8 mouse cellular contexts compared by ENCODE assay signal in genomic region chr6:124996551-124997501, GRCm38 (mm10). TPM values are rescaled to one million over a fixed set of nuclear protein-coding genes. Genes with fewer than 3 reads are reported as not detected.
DNase-seq lines count a peak whose midpoint lies in the region; ATAC-seq and TF ChIP-seq lines count a peak whose summit lies in the region.

Gene Pianp (plus strand): TSS chr6:124996694.

- DNase-seq in cerebellum, adult 11 months: peak; percentile 83
- peak; percentile 12 for DNase-seq in heart, postnatal 25 days (ENCODE audit: low spot score)
- DNase-seq in layer of hippocampus, adult 18-20 months (ENCODE audit: low spot score in 2 of 2): peak in 1 of 2 experiments; percentile 82
- peak; percentile 68 for DNase-seq in lung, adult 18-20 months
- DNase-seq in telencephalon, adult 2 months (ENCODE audit: low read depth, low spot score): peak; percentile 74

- H3K27ac ChIP-seq in forebrain, embryonic 16.5 days (ENCODE audit: low read length): peak within 1 kb of the TSS; percentile 72
- H3K27ac ChIP-seq in neural tube, embryonic 13.5 days (replicated peaks): peak within 1 kb of the TSS; percentile 80

- peak; percentile 89 for ATAC-seq in forebrain, embryonic 16.5 days
- peak; percentile 88 for ATAC-seq in neural tube, embryonic 13.5 days (ENCODE audit: low read depth)

- H3K27me3 ChIP-seq in E14TG2a.4 (ENCODE audit: insufficient read depth, low read length): peaks cover 63% of the 10 kb centered on the region
- H3K27me3 ChIP-seq in forebrain, embryonic 16.5 days (replicated peaks; ENCODE audit: control insufficient read depth, insufficient read depth, low read length): peaks cover 22% of the 10 kb centered on the region
- H3K27me3 ChIP-seq in neural tube, embryonic 13.5 days: peaks cover 90% of the 10 kb centered on the region

- peak within 1 kb of the TSS; percentile 84 for H3K4me3 ChIP-seq in E14TG2a.4 (replicated peaks; ENCODE audit: low read length)
- peak within 1 kb of the TSS; percentile 77 for H3K4me3 ChIP-seq in forebrain, embryonic 16.5 days (replicated peaks; ENCODE audit: low read length)
- peak within 1 kb of the TSS; percentile 69 for H3K4me3 ChIP-seq in neural tube, embryonic 13.5 days

- no peak for TF ChIP-seq CTCF in E14TG2a.4 (conservative IDR thresholded peaks at IDR 0.05; ENCODE audit: low read length)

- peaks cover 87% of the 10 kb centered on the region for H3K4me1 ChIP-seq in E14TG2a.4 (replicated peaks; ENCODE audit: low read depth, low read length)
- H3K4me1 ChIP-seq in forebrain, embryonic 16.5 days (replicated peaks; ENCODE audit: control insufficient read depth, insufficient read depth, low read length): peaks cover 28% of the 10 kb centered on the region
- H3K4me1 ChIP-seq in neural tube, embryonic 13.5 days (replicated peaks): peaks cover 36% of the 10 kb centered on the region

- peak within 1 kb of the TSS; percentile 91 for H3K4me2 ChIP-seq in forebrain, embryonic 16.5 days (ENCODE audit: low read length)
- H3K4me2 ChIP-seq in neural tube, embryonic 13.5 days: peak within 1 kb of the TSS; percentile 89

- H3K9ac ChIP-seq in forebrain, embryonic 16.5 days (replicated peaks; ENCODE audit: low read depth, low read length): peak within 1 kb of the TSS; percentile 90
- peak within 1 kb of the TSS; percentile 91 for H3K9ac ChIP-seq in neural tube, embryonic 13.5 days

- WGBS in forebrain, embryonic 16.5 days: under 1% methylated on average over 73 of the region's 78 CpGs
- WGBS in neural tube, embryonic 13.5 days: under 1% methylated on average over 42 of the region's 78 CpGs

- peaks cover 15% of the 10 kb centered on the region for H3K36me3 ChIP-seq in E14TG2a.4 (ENCODE audit: insufficient read depth, low read length)
- H3K36me3 ChIP-seq in forebrain, embryonic 16.5 days (ENCODE audit: control insufficient read depth, insufficient read depth): no peaks in the 10 kb centered on the region
- 0 out of 2 replicates have a peak, but pooled peaks cover 4% of the 10 kb centered on the region for H3K36me3 ChIP-seq in neural tube, embryonic 13.5 days

- intact Hi-C loops in heart, postnatal 25 days (cut with DNase I): no loop called here

- H3K9me3 ChIP-seq in E14TG2a.4 (ENCODE audit: low read length): no peaks in the 10 kb centered on the region
- no peaks in the 10 kb centered on the region for H3K9me3 ChIP-seq in forebrain, embryonic 16.5 days (ENCODE audit: control insufficient read depth, low read length)
- no peaks in the 10 kb centered on the region for H3K9me3 ChIP-seq in neural tube, embryonic 13.5 days

RNA-seq across cellular contexts. Expression of gene Pianp, which starts in this region (rescaled TPM):
- polyA plus RNA-seq in forebrain, embryonic 16.5 days (2015; fragmentation: Nextera tagmentation; extraction: Ambion mirVana): 36.6 and 44.7 TPM in 2 replicates
- total RNA-seq in heart, postnatal 25 days (2021): 1 to 10 TPM in 1 of 2 experiments, under 1 TPM in 1; 0.49 to 1.1 TPM
- total RNA-seq in layer of hippocampus, adult 18-20 months (2021): 100 to 1,000 TPM; 168 to 191 TPM
- 28.4 and 28.9 TPM in 2 replicates for polyA plus RNA-seq in neural tube, embryonic 13.5 days (2015; fragmentation: Nextera tagmentation; extraction: Ambion mirVana)

Comparison
In these comparisons a context has a peak if more than half of its experiments do, and no peak if none do; other contexts are left out.
1. RNA of gene Pianp (total RNA-seq): 168 to 191 TPM in layer of hippocampus, adult 18-20 months; 0.49 to 1.1 TPM in heart, postnatal 25 days; every median in the first group is over 10 times any median in the second.
2. Peak in every context shown above with its lines, with median percentiles within 50 percentile points of each other: H3K4me3 ChIP-seq.